Mouse (Mus musculus): ENCODE measurements around the gene Ccdc141.

DNA sequence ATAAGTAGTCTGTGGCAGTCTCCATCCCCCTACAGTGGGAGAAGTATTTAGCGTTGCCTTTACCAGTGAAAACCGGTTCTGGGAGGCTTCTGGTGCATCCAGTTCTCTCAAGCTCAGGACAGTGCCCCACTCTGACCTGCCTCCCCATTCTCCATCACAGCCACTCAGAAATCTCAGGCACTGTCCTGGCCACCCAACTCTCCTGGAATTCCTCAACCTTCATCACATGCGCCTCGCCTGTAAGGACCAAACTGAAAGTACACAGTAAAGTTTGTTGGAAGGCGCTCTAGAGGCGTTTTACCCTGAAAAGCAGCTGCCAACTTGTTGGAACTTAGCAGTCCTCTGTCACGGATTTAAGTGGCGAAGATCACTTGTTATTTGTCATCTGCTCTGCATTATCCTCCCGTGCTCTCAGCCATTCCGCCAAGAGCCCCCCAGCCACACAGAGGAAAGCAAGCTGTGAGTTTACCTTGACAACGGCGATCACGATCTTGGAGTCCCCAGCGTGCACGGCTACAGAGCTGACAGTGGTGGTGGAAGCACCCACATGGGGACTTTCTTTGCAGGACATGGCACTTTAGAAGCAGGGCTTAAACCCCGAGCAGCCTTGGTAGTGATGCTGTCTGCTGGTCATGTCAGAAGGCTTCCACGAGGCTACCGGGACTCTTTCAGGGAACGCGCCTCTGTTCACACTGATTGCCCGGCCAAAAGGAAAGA is 362 bp downstream of the Ccdc141 start:
- TF ChIP-seq POLR2A (IDR thresholded peaks at IDR 0.05; ENCODE audit: control insufficient read depth, extremely low read depth, insufficient read depth, low read length, poor library complexity) (no peak), CTCF (IDR thresholded peaks at IDR 0.05; ENCODE audit: borderline replicate concordance, control insufficient read depth, extremely low read depth, insufficient read depth, low read length, poor library complexity) (no peak)
